Comparison of ENCODE assay signal across 21 mouse cellular contexts in genomic region chr3:146641818-146642427, GRCm38 (mm10). TPM values are rescaled to one million over a fixed set of nuclear protein-coding genes. Genes with fewer than 3 reads are reported as not detected.
DNase-seq lines count a peak whose midpoint lies in the region; ATAC-seq lines count a peak whose summit lies in the region.
"Had no signal": no experiment of that assay in that cellular context is flagged by ENCODE, and none has a peak within 500 bp of the region (broad histone marks: within the 10 kb centered on the region; RNA-seq: fewer than 3 reads in every experiment).

No protein-coding gene starts in this region.

- H3K27ac ChIP-seq in forebrain, embryonic 14.5 days (ENCODE audit: low read depth, low read length), result no peak overlapping the region
- no peak overlapping the region for H3K27ac ChIP-seq in forebrain, embryonic 11.5 days (ENCODE audit: low read depth, low read length)
- H3K27ac ChIP-seq: hindbrain, embryonic 12.5 days; liver, embryonic 12.5 days had no signal

- 45% methylated on average over 4 of the region's 4 CpGs for WGBS in forebrain, embryonic 14.5 days
- WGBS in forebrain, embryonic 11.5 days, result 68% methylated on average over 4 of the region's 4 CpGs

- ATAC-seq in forebrain, embryonic 14.5 days, result no peak
- no peak for ATAC-seq in forebrain, embryonic 11.5 days (replicated peaks; ENCODE audit: low FRiP score)
- no peak for ATAC-seq in erythroid progenitor cell, adult 5-6 weeks (replicated peaks; ENCODE audit: low FRiP score, poor library complexity, severe bottlenecking)
- ATAC-seq: liver, embryonic 12.5 days had no signal

- no peaks in the 10 kb centered on the region for H3K36me3 ChIP-seq in forebrain, embryonic 14.5 days (ENCODE audit: control insufficient read depth, insufficient read depth, low read length)
- H3K36me3 ChIP-seq in forebrain, embryonic 11.5 days (ENCODE audit: control insufficient read depth, insufficient read depth, low read length), result no peaks in the 10 kb centered on the region
- H3K36me3 ChIP-seq: G1E; hindbrain, embryonic 12.5 days; liver, embryonic 12.5 days had no signal

- no peaks in the 10 kb centered on the region for H3K27me3 ChIP-seq in forebrain, embryonic 14.5 days (replicated peaks; ENCODE audit: control insufficient read depth, insufficient read depth, low read length)
- H3K27me3 ChIP-seq in forebrain, embryonic 11.5 days (ENCODE audit: control insufficient read depth, insufficient read depth, low read length), result no peaks in the 10 kb centered on the region
- H3K27me3 ChIP-seq: hindbrain, embryonic 12.5 days had no signal

- H3K4me3 ChIP-seq in forebrain, embryonic 14.5 days (ENCODE audit: low read depth, low read length), result no peak overlapping the region
- H3K4me3 ChIP-seq in forebrain, embryonic 11.5 days (ENCODE audit: low read depth, low read length), result no peak overlapping the region
- H3K4me3 ChIP-seq: hindbrain, embryonic 12.5 days; liver, embryonic 12.5 days; megakaryocyte, embryonic 14.5 days; myocyte had no signal

- H3K9ac ChIP-seq in forebrain, embryonic 14.5 days (ENCODE audit: low read length), result no peak overlapping the region
- no peak overlapping the region for H3K9ac ChIP-seq in forebrain, embryonic 11.5 days (ENCODE audit: low read length)
- H3K9ac ChIP-seq: hindbrain, embryonic 12.5 days; liver, embryonic 12.5 days had no signal

- H3K4me2 ChIP-seq in forebrain, embryonic 14.5 days (ENCODE audit: low read length), result no peak overlapping the region
- H3K4me2 ChIP-seq in forebrain, embryonic 11.5 days (ENCODE audit: low read depth, low read length, severe bottlenecking), result no peak overlapping the region
- H3K4me2 ChIP-seq: hindbrain, embryonic 12.5 days; liver, embryonic 12.5 days had no signal

- H3K9me3 ChIP-seq in forebrain, embryonic 14.5 days (replicated peaks; ENCODE audit: control insufficient read depth, low read length), result no peaks in the 10 kb centered on the region
- no peaks in the 10 kb centered on the region for H3K9me3 ChIP-seq in forebrain, embryonic 11.5 days (ENCODE audit: control insufficient read depth, low read length)
- H3K9me3 ChIP-seq: hindbrain, embryonic 12.5 days had no signal

- intact Hi-C loops in heart, postnatal 25 days (cut with DNase I), result no loop called here

- DNase-seq in forebrain, embryonic 14.5 days (ENCODE audit: low spot score), result peak; percentile 20
- DNase-seq in forebrain, embryonic 11.5 days (ENCODE audit: low spot score), result no peak
- peak; percentile 50 to 60 for DNase-seq in kidney, postnatal 4 days
- DNase-seq in kidney, adult 18-20 months, result no peak
- peak; percentile 40 for DNase-seq in MN1 (ENCODE audit: low spot score)
- DNase-seq in adrenal gland, postnatal 36 days, result peak; percentile 53 to 62
- DNase-seq in heart, postnatal 25 days (ENCODE audit: low spot score), result no peak
- DNase-seq: kidney, adult 11 months; layer of hippocampus, adult 9-11 months; right cerebral cortex, postnatal 4 days had no signal

- no peaks in the 10 kb centered on the region for H3K4me1 ChIP-seq in forebrain, embryonic 14.5 days (ENCODE audit: control insufficient read depth, insufficient read depth, low read length)
- no peaks in the 10 kb centered on the region for H3K4me1 ChIP-seq in forebrain, embryonic 11.5 days (replicated peaks; ENCODE audit: control insufficient read depth, insufficient read depth, low read length)
- H3K4me1 ChIP-seq: hindbrain, embryonic 12.5 days; liver, embryonic 12.5 days had no signal

RNA-seq across cellular contexts. Expression of gene 4930503B20Rik, which starts 9.2 kb away (rescaled TPM):
- not detected in 2 replicates for polyA plus RNA-seq in forebrain, embryonic 14.5 days (2014; fragmentation: Nextera tagmentation; extraction: Ambion mirVana)
- not detected in 2 replicates for polyA plus RNA-seq in forebrain, embryonic 11.5 days (2014; fragmentation: Nextera tagmentation; extraction: Ambion mirVana)
- total RNA-seq in adrenal gland, postnatal 36 days (2021), result not detected
- total RNA-seq in heart, postnatal 25 days (2021), result not detected
- total RNA-seq in erythroid progenitor cell, adult 5-6 weeks (2015; ENCODE audit: low replicate concordance), result not detected in 2 replicates
- 0.39 TPM in 1 of 2 replicates, not detected in the other for total RNA-seq in erythroid progenitor cell, adult 5-6 weeks (2017; ENCODE audit: low replicate concordance)
- total RNA-seq: gastrocnemius, postnatal 4 days; left cerebral cortex, postnatal 36 days had no signal
- polyA plus RNA-seq: embryonic facial prominence, embryonic 14.5 days; G1E; heart, embryonic 14.5 days; hindbrain, embryonic 12.5 days; liver, embryonic 12.5 days; myocyte; stomach, embryonic 14.5 days had no signal

RNA-seq across cellular contexts. Expression of gene Dnase2b, which starts 26.5 kb away (rescaled TPM):
- not detected in 2 replicates for polyA plus RNA-seq in forebrain, embryonic 14.5 days (2014; fragmentation: Nextera tagmentation; extraction: Ambion mirVana)
- polyA plus RNA-seq in forebrain, embryonic 11.5 days (2014; fragmentation: Nextera tagmentation; extraction: Ambion mirVana), result not detected in 2 replicates
- not detected for total RNA-seq in adrenal gland, postnatal 36 days (2021)
- not detected for total RNA-seq in heart, postnatal 25 days (2021)
- total RNA-seq in erythroid progenitor cell, adult 5-6 weeks (2015; ENCODE audit: low replicate concordance), result not detected in 2 replicates
- not detected in 2 replicates for total RNA-seq in erythroid progenitor cell, adult 5-6 weeks (2017; ENCODE audit: low replicate concordance)
- total RNA-seq: left cerebral cortex, postnatal 36 days had no signal
- polyA plus RNA-seq: embryonic facial prominence, embryonic 14.5 days; G1E; heart, embryonic 14.5 days; hindbrain, embryonic 12.5 days; myocyte; stomach, embryonic 14.5 days had no signal

RNA-seq across cellular contexts. Expression of gene Samd13, which starts 43.5 kb away (rescaled TPM):
- 0.22 and 0.30 TPM in 2 replicates for polyA plus RNA-seq in forebrain, embryonic 14.5 days (2014; fragmentation: Nextera tagmentation; extraction: Ambion mirVana)
- 0.52 and 0.97 TPM in 2 replicates for polyA plus RNA-seq in forebrain, embryonic 11.5 days (2014; fragmentation: Nextera tagmentation; extraction: Ambion mirVana)
- total RNA-seq in adrenal gland, postnatal 36 days (2021), result under 1 TPM in 1 of 2 experiments, not detected in 1; 0.26 TPM
- 1 to 10 TPM; 2.5 to 2.9 TPM for total RNA-seq in heart, postnatal 25 days (2021)
- 5.4 TPM in 1 of 2 replicates, not detected in the other for total RNA-seq in erythroid progenitor cell, adult 5-6 weeks (2015; ENCODE audit: low replicate concordance)
- not detected in 2 replicates for total RNA-seq in erythroid progenitor cell, adult 5-6 weeks (2017; ENCODE audit: low replicate concordance)
- polyA plus RNA-seq: myocyte had no signal

Comparison
In these comparisons a context has a peak if more than half of its experiments do, and no peak if none do; other contexts are left out.
1. DNase-seq: peak in forebrain, embryonic 14.5 days (single experiment), kidney, postnatal 4 days (2 of 2), MN1 (single experiment) and adrenal gland, postnatal 36 days (2 of 2); none in forebrain, embryonic 11.5 days (single experiment), kidney, adult 18-20 months (single experiment) and heart, postnatal 25 days (single experiment).